Mouse (Mus musculus) forebrain, embryonic 14.5 days (tissue): ENCODE results near the gene Phkg1. TPM values are rescaled to one million over a fixed set of nuclear protein-coding genes. Genes with fewer than 3 reads are reported as not detected.

Experiments used
- ATAC-seq: fragments of 200-750 bp; cut with Nextera tagmentation; 2 replicates; pipeline ENCODE4 v1.8.0; 2017; ENCODE audit warnings: mild to moderate bottlenecking, moderate library complexity
- DNase-seq: peaks from one replicate; pipeline ENCODE4 v3.0.0-alpha.2; 2015; ENCODE audit warnings: low spot score
- H3K27ac ChIP-seq: fragments of 300-500 bp; sonication (generic); 2 replicates; pipeline ENCODE4 v1.5.1; 2014; ENCODE audit warnings: low read depth, mild to moderate bottlenecking, control low read depth, low read length, moderate library complexity
- H3K27me3 ChIP-seq: fragments of 300-500 bp; sonication (generic); replicated peaks from 2 replicates; pipeline ENCODE4 v1.6.1; 2014; ENCODE audit warnings: low read length, control low read depth, mixed read lengths; ENCODE audit not compliant: control insufficient read depth, insufficient read depth
- H3K36me3 ChIP-seq: fragments of 300-500 bp; sonication (generic); 2 replicates; pipeline ENCODE4 v1.6.1; 2014; ENCODE audit warnings: low read length, control low read depth; ENCODE audit not compliant: control insufficient read depth, insufficient read depth
- H3K4me1 ChIP-seq: fragments of 300-500 bp; sonication (generic); 2 replicates; pipeline ENCODE4 v1.6.1; 2014; ENCODE audit warnings: antibody characterized with exemption, low read length, control low read depth; ENCODE audit not compliant: control insufficient read depth, insufficient read depth
- H3K4me2 ChIP-seq: fragments of 300-500 bp; sonication (generic); 2 replicates; pipeline ENCODE4 v1.6.1; 2014; ENCODE audit warnings: mild to moderate bottlenecking, control low read depth, low read length
- H3K4me3 ChIP-seq: fragments of 300-500 bp; sonication (generic); 2 replicates; pipeline ENCODE4 v1.5.1; 2014; ENCODE audit warnings: low read depth, low read length, control low read depth
- H3K9ac ChIP-seq: fragments of 300-500 bp; sonication (generic); 2 replicates; pipeline ENCODE4 v1.6.1; 2014; ENCODE audit warnings: mild to moderate bottlenecking, low read length, control low read depth, moderate library complexity
- H3K9me3 ChIP-seq: fragments of 300-500 bp; sonication (generic); replicated peaks from 2 replicates; pipeline ENCODE4 v1.6.1; 2016; ENCODE audit warnings: low read length, control low read depth, mixed read lengths; ENCODE audit not compliant: control insufficient read depth
- WGBS: fragments of 180-500 bp; shearing (Covaris S2); extraction: QIAGEN DNeasy Blood & Tissue Kit; methylation state at CpG from one replicate; pipeline ENCODE4 v1.1.7; 2014; 5-methylcytosine and 5-hydroxymethylcytosine counted together
- polyA plus RNA-seq: library from polyadenylated mRNA; unstranded; fragments of >200 nt; fragmentation: Nextera tagmentation; extraction: Ambion mirVana; gene quantifications from 2 replicates; pipeline ENCODE4 v1.2.1, GENCODE M21; 2014

Gene Phkg1
- polyA plus RNA-seq, 1 experiment from 2014 or later: 0.09 TPM

- Histone ChIP-seq H3K4me2 (no peak overlapping the region), H3K9ac (no peak overlapping the region), H3K36me3 (peaks cover 51% of the 10 kb centered on the region), H3K27me3 (no peaks in the 10 kb centered on the region), H3K4me3 (no peak overlapping the region), H3K27ac (no peak overlapping the region), H3K4me1 (no peaks in the 10 kb centered on the region), H3K9me3 (no peaks in the 10 kb centered on the region)
- WGBS: 76% methylated on average over 3 of the region's 3 CpGs
- DNase-seq: no peak
- ATAC-seq: no peak
Measured at GRCm38 (mm10) chr5:129879888-129880287, 18.5 kb downstream of the Phkg1 start.

GRCm38 (mm10) chr5:129878946-129879345 is 19.4 kb downstream of the Phkg1 start:
- Histone ChIP-seq H3K27ac (no peak overlapping the region), H3K4me3 (no peak overlapping the region), H3K4me1 (no peaks in the 10 kb centered on the region), H3K9ac (no peak overlapping the region), H3K4me2 (no peak overlapping the region), H3K36me3 (peaks cover 42% of the 10 kb centered on the region), H3K27me3 (no peaks in the 10 kb centered on the region), H3K9me3 (no peaks in the 10 kb centered on the region)
- ATAC-seq: no peak
- peak; percentile 31 for DNase-seq
- WGBS: 55% methylated on average over 2 of the region's 2 CpGs

GRCm38 (mm10) chr5:129877731-129878455 is 20.5 kb downstream of the Phkg1 start:
- H3K4me2 ChIP-seq: no peak overlapping the region
- H3K27ac ChIP-seq: no peak overlapping the region
- H3K9me3 ChIP-seq: no peaks in the 10 kb centered on the region
- ATAC-seq (no peak), DNase-seq (no peak)
- 78% methylated on average over 9 of the region's 9 CpGs for WGBS
- no peak overlapping the region for H3K9ac ChIP-seq
- no peaks in the 10 kb centered on the region for H3K4me1 ChIP-seq
- H3K27me3 ChIP-seq: no peaks in the 10 kb centered on the region
- no peak overlapping the region for H3K4me3 ChIP-seq
- peaks cover 35% of the 10 kb centered on the region for H3K36me3 ChIP-seq

- DNase-seq (no peak), ATAC-seq (no peak)
- Histone ChIP-seq H3K27ac (no peak overlapping the region), H3K4me3 (no peak overlapping the region), H3K36me3 (peaks cover 9% of the 10 kb centered on the region; the same call in 1 of the 2 replicates), H3K27me3 (no peaks in the 10 kb centered on the region), H3K9me3 (no peaks in the 10 kb centered on the region), H3K4me2 (no peak overlapping the region), H3K4me1 (no peaks in the 10 kb centered on the region), H3K9ac (no peak overlapping the region)
- WGBS: 74% methylated on average over 11 of the region's 11 CpGs
Measured at GRCm38 (mm10) chr5:129875098-129875497, 23.3 kb downstream of the Phkg1 start.

GRCm38 (mm10) chr5:129873942-129874341 is 24.4 kb downstream of the Phkg1 start:
- WGBS: 90% methylated on average over 12 of the region's 12 CpGs
- no peaks in the 10 kb centered on the region for H3K4me1 ChIP-seq

GRCm38 (mm10) chr5:129871238-129871637 is 27.1 kb downstream of the Phkg1 start:
- H3K4me2 ChIP-seq: no peak overlapping the region
- DNase-seq: no peak
- no peaks in the 10 kb centered on the region for H3K4me1 ChIP-seq
- H3K9ac ChIP-seq: no peak overlapping the region
- H3K27me3 ChIP-seq: no peaks in the 10 kb centered on the region
- no peaks in the 10 kb centered on the region for H3K36me3 ChIP-seq
- 83% methylated on average over 2 of the region's 2 CpGs for WGBS
- ATAC-seq: no peak
- H3K9me3 ChIP-seq: no peaks in the 10 kb centered on the region
- no peak overlapping the region for H3K4me3 ChIP-seq
- no peak overlapping the region for H3K27ac ChIP-seq

More at GRCm38 (mm10) chr5:129873942-129874341, 24.4 kb downstream of the Phkg1 start:
- Histone ChIP-seq H3K36me3 (0 out of 2 replicates have a peak, but pooled peaks cover 3% of the 10 kb centered on the region), H3K27me3 (no peaks in the 10 kb centered on the region), H3K4me2 (no peak overlapping the region), H3K4me3 (no peak overlapping the region), H3K9ac (no peak overlapping the region), H3K27ac (no peak overlapping the region), H3K9me3 (no peaks in the 10 kb centered on the region)
- ATAC-seq (no peak), DNase-seq (no peak)

GRCm38 (mm10) chr5:129869238-129869995 is 28.9 kb downstream of the Phkg1 start:
- 88% methylated on average over 19 of the region's 19 CpGs for WGBS
- no peaks in the 10 kb centered on the region for H3K4me1 ChIP-seq
- H3K36me3 ChIP-seq: no peaks in the 10 kb centered on the region
- no peak for DNase-seq
- ATAC-seq: no peak
- no peaks in the 10 kb centered on the region for H3K27me3 ChIP-seq
- H3K4me3 ChIP-seq: no peak overlapping the region
- H3K4me2 ChIP-seq: no peak overlapping the region
- H3K9me3 ChIP-seq: no peaks in the 10 kb centered on the region
- H3K9ac ChIP-seq: no peak overlapping the region
- no peak overlapping the region for H3K27ac ChIP-seq

- WGBS: 92% methylated on average over 12 of the region's 12 CpGs
Measured at GRCm38 (mm10) chr5:129865841-129866240, 32.5 kb downstream of the Phkg1 start.

GRCm38 (mm10) chr5:129864467-129864866 is 33.9 kb downstream of the Phkg1 start:
- Histone ChIP-seq H3K27ac (no peak overlapping the region), H3K4me2 (no peak overlapping the region), H3K9ac (no peak overlapping the region), H3K9me3 (no peaks in the 10 kb centered on the region), H3K27me3 (no peaks in the 10 kb centered on the region), H3K4me3 (no peak overlapping the region), H3K36me3 (peaks cover 24% of the 10 kb centered on the region), H3K4me1 (no peaks in the 10 kb centered on the region)
- DNase-seq (peak; percentile 34), ATAC-seq (no peak)
- WGBS: 17% methylated on average over 18 of the region's 18 CpGs

More at GRCm38 (mm10) chr5:129865841-129866240, 32.5 kb downstream of the Phkg1 start:
- no peak for DNase-seq
- H3K4me1 ChIP-seq: no peaks in the 10 kb centered on the region
- no peak overlapping the region for H3K9ac ChIP-seq
- no peak overlapping the region for H3K4me3 ChIP-seq
- H3K36me3 ChIP-seq: 0 out of 2 replicates have a peak, but pooled peaks cover 11% of the 10 kb centered on the region
- H3K27ac ChIP-seq: no peak overlapping the region
- H3K27me3 ChIP-seq: no peaks in the 10 kb centered on the region
- H3K9me3 ChIP-seq: no peaks in the 10 kb centered on the region
- H3K4me2 ChIP-seq: no peak overlapping the region
- ATAC-seq: no peak
